Mouse (Mus musculus) neural tube, embryonic 13.5 days (tissue): ENCODE data around the gene Ncam1. TPM values are rescaled to one million over a fixed set of nuclear protein-coding genes. Genes with fewer than 3 reads are reported as not detected.

ENCODE experiments used
- ATAC-seq: fragments of 200-750 bp; cut with Nextera tagmentation; 2 replicates; pipeline ENCODE4 v1.8.0; 2017; ENCODE audit warnings: low read depth, mild to moderate bottlenecking, moderate TSS enrichment, moderate library complexity
- H3K27ac ChIP-seq: fragments of 300-500 bp; sonication (generic); replicated peaks from 2 replicates; pipeline ENCODE4 v1.5.1; 2015; ENCODE audit warnings: moderate library complexity, mild to moderate bottlenecking, inconsistent platforms
- H3K27me3 ChIP-seq: fragments of 300-500 bp; sonication (generic); 2 replicates; pipeline ENCODE4 v1.6.1; 2015; ENCODE audit warnings: mild to moderate bottlenecking, inconsistent platforms
- H3K36me3 ChIP-seq: fragments of 300-500 bp; sonication (generic); 2 replicates; pipeline ENCODE4 v1.6.1; 2015; ENCODE audit warnings: mild to moderate bottlenecking, inconsistent platforms
- H3K4me1 ChIP-seq: fragments of 300-500 bp; sonication (generic); replicated peaks from 2 replicates; pipeline ENCODE4 v1.6.1; 2015; ENCODE audit warnings: inconsistent platforms
- H3K4me2 ChIP-seq: fragments of 300-500 bp; sonication (generic); 2 replicates; pipeline ENCODE4 v1.6.1; 2015; ENCODE audit warnings: inconsistent platforms, mild to moderate bottlenecking, moderate library complexity
- H3K4me3 ChIP-seq: fragments of 300-500 bp; sonication (generic); 2 replicates; pipeline ENCODE4 v1.5.1; 2015; ENCODE audit warnings: mild to moderate bottlenecking, inconsistent platforms
- H3K9ac ChIP-seq: fragments of 300-500 bp; sonication (generic); 2 replicates; pipeline ENCODE4 v1.6.1; 2015; ENCODE audit warnings: moderate library complexity, mild to moderate bottlenecking, inconsistent platforms
- H3K9me3 ChIP-seq: fragments of 300-500 bp; sonication (generic); 2 replicates; pipeline ENCODE4 v1.6.1; 2016; ENCODE audit warnings: inconsistent platforms
- WGBS: fragments of 180-500 bp; shearing (Covaris S2); methylation state at CpG from one replicate; pipeline ENCODE4 v1.1.7; 2015; 5-methylcytosine and 5-hydroxymethylcytosine counted together
- polyA plus RNA-seq: library from polyadenylated mRNA; unstranded; fragments of >200 nt; fragmentation: Nextera tagmentation; extraction: Ambion mirVana; gene quantifications from 2 replicates; pipeline ENCODE4 v1.2.1, GENCODE M21; 2015

Gene Ncam1
- polyA plus RNA-seq, 1 experiment from 2014 or later = 450 TPM

DNA sequence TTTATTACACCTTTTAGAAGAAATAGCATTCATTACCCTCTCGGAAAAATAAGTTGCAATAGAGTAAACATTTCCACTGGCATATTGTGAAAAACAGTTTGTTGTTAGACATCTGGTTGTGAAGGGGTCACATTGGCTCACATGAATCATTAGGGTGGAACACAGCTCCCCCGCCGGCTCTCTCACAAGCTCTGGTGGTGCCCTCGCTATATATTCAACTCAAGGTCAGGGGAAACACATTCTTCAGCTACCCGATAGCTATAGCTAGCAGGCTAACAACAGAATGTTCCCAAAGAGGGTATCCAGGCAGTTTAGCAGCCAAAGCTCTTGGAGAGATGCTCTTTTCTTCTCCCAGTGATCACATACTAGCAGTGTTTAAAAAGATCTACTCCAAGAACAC is 133.4 kb downstream of the Ncam1 start:
- peak overlapping the region; percentile 64; the same call in 1 of the 2 replicates for H3K27ac ChIP-seq
- H3K36me3 ChIP-seq = 0 out of 2 replicates have a peak, but pooled peaks cover 4% of the 10 kb centered on the region
- ATAC-seq = peak; percentile 59; the same call in 1 of the 2 replicates
- H3K9ac ChIP-seq = no peak overlapping the region
- H3K4me2 ChIP-seq = no peak overlapping the region
- no peaks in the 10 kb centered on the region for H3K9me3 ChIP-seq
- WGBS = 11% methylated on average over 5 of the region's 5 CpGs
- H3K27me3 ChIP-seq = no peaks in the 10 kb centered on the region
- peaks cover 44% of the 10 kb centered on the region for H3K4me1 ChIP-seq
- H3K4me3 ChIP-seq = no peak overlapping the region

GRCm38 (mm10) chr9:49663927-49664320 is 134.8 kb downstream of the Ncam1 start:
- no peak overlapping the region for H3K9ac ChIP-seq
- H3K9me3 ChIP-seq = no peaks in the 10 kb centered on the region
- H3K27ac ChIP-seq = no peak overlapping the region
- H3K27me3 ChIP-seq = no peaks in the 10 kb centered on the region
- H3K4me2 ChIP-seq = no peak overlapping the region
- no peak for ATAC-seq
- no peak overlapping the region for H3K4me3 ChIP-seq
- WGBS = 93% methylated on average over 8 of the region's 8 CpGs
- H3K36me3 ChIP-seq = no peaks in the 10 kb centered on the region
- H3K4me1 ChIP-seq = peaks cover 47% of the 10 kb centered on the region

DNA sequence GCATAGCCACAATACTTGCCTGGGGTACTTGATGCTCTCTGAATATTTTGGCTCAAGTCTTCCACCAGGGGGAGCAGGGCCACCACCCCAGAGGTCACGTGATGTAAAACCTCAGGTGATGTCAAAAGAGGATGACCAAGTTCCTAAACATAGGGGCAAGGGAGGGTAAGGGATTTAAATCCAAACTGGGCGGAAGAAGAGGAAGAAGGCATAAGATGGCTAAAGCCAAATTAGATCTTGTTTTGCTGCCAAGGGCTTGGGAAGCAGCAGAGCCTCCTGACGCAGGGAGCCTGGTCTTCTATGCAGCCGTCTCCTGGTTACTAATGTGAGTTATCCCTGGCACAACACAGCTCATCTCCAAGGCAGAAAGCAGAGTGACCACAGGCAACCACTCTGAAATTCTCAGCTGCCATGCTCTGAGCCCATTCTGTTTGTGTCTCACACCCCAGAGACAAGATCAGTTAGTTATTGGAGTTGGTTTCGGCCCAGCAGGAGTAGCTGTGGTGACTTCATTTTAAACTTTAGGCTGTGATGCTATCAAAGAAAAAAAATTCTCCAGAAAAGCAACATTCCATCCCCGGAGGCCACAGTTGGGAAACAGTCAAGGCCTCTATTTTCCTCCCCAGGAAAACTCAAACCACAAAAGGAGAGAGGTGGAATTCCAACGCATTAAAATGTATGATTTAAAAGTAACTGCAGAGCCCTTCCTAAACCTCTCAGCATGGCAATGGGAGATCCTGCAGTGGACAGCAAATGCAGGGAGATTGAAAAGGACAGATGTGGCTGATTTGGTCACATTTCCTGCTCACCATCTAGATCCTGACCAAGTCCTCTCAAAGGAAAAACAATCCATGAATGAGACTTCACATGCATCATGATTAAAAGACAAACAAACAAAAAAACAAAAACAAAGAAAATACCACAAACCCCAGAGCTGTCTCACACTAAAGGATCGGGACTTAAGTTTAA is 135.5 kb downstream of the Ncam1 start:
- peak overlapping the region; percentile 42 for H3K27ac ChIP-seq
- H3K36me3 ChIP-seq = no peaks in the 10 kb centered on the region
- no peak overlapping the region for H3K9ac ChIP-seq
- no peak for ATAC-seq
- H3K4me2 ChIP-seq = no peak overlapping the region
- H3K9me3 ChIP-seq = no peaks in the 10 kb centered on the region
- H3K27me3 ChIP-seq = no peaks in the 10 kb centered on the region
- no peak overlapping the region for H3K4me3 ChIP-seq
- H3K4me1 ChIP-seq = peaks cover 53% of the 10 kb centered on the region
- 78% methylated on average over 8 of the region's 8 CpGs for WGBS

DNA sequence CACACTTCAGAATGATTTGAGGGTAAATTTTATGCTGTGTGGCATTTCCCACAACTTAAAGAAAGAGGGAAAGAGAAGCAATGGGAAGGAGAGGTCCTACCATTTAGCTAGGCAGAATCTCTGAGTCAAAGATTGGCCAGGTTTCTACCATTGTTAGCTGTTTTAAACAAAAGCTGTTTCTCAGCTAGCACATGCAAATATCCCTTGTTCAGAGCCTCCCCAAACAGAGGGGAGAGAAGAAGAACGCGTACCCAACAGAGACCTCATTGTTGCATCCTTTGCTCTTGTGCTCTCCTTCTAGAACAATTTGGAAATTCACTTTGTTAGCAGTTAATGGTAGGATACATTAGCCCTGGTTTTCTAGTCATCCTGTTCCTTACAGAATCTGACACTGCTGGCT is 137.2 kb downstream of the Ncam1 start:
- H3K4me3 ChIP-seq = no peak overlapping the region
- ATAC-seq = no peak
- no peak overlapping the region for H3K27ac ChIP-seq
- H3K4me1 ChIP-seq = peaks cover 57% of the 10 kb centered on the region
- H3K9ac ChIP-seq = no peak overlapping the region
- 70% methylated on average over 2 of the region's 2 CpGs for WGBS
- H3K36me3 ChIP-seq = no peaks in the 10 kb centered on the region
- no peaks in the 10 kb centered on the region for H3K9me3 ChIP-seq
- no peak overlapping the region for H3K4me2 ChIP-seq
- H3K27me3 ChIP-seq = no peaks in the 10 kb centered on the region

DNA sequence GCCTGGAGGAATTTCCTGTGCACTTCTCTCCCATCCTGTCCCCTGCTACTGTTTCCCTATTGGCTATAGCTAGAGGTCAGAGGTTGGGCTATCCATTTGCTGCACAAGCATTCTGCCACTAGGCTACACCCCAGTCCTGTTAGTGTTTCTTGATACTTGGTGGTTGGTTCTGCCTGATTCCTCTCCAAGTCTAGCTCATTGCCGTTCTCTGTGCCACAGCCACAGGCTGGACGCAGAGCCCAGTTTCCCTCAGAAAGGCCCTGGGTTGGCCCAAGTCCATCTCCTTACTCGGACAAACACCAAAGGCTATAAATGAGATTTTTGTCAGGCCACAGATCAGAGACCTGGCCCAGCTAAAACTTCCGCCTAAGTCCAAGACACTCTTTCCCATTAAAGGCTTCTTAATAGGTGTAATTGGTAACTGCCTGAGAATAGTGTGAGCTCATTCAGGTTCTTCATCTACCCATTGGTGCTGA is 140.3 kb downstream of the Ncam1 start:
- H3K9me3 ChIP-seq = no peaks in the 10 kb centered on the region
- H3K27me3 ChIP-seq = no peaks in the 10 kb centered on the region
- no peak overlapping the region for H3K4me3 ChIP-seq
- no peak for ATAC-seq
- no peaks in the 10 kb centered on the region for H3K36me3 ChIP-seq
- peaks cover 49% of the 10 kb centered on the region for H3K4me1 ChIP-seq
- no peak overlapping the region for H3K4me2 ChIP-seq
- H3K9ac ChIP-seq = no peak overlapping the region
- 0 out of 2 replicates have a peak overlapping the region, but pooled peaks have one; percentile 4 for H3K27ac ChIP-seq
- 66% methylated on average over 4 of the region's 4 CpGs for WGBS

GRCm38 (mm10) chr9:49654470-49654869 is 144.3 kb downstream of the Ncam1 start:
- no peaks in the 10 kb centered on the region for H3K9me3 ChIP-seq

GRCm38 (mm10) chr9:49653478-49654245 is 145.1 kb downstream of the Ncam1 start:
- ATAC-seq = no peak
- Histone ChIP-seq H3K9me3 (no peaks in the 10 kb centered on the region), H3K4me2 (no peak overlapping the region), H3K4me3 (no peak overlapping the region), H3K27me3 (no peaks in the 10 kb centered on the region), H3K4me1 (peaks cover 28% of the 10 kb centered on the region), H3K9ac (no peak overlapping the region), H3K36me3 (no peaks in the 10 kb centered on the region; the same call in 1 of the 2 replicates), H3K27ac (no peak overlapping the region)
- 61% methylated on average over 9 of the region's 9 CpGs for WGBS

More at GRCm38 (mm10) chr9:49654470-49654869, 144.3 kb downstream of the Ncam1 start:
- Histone ChIP-seq H3K4me2 (no peak overlapping the region), H3K27me3 (no peaks in the 10 kb centered on the region), H3K4me3 (no peak overlapping the region), H3K36me3 (no peaks in the 10 kb centered on the region; the same call in 1 of the 2 replicates), H3K9ac (no peak overlapping the region), H3K27ac (no peak overlapping the region), H3K4me1 (peaks cover 32% of the 10 kb centered on the region)
- 91% methylated on average over 3 of the region's 3 CpGs for WGBS
- ATAC-seq = no peak

- 89% methylated on average over 2 of the region's 2 CpGs for WGBS
Observed at GRCm38 (mm10) chr9:49644296-49644695, 154.4 kb downstream of the Ncam1 start.

GRCm38 (mm10) chr9:49640764-49641163 is 158.0 kb downstream of the Ncam1 start:
- Histone ChIP-seq H3K9me3 (no peaks in the 10 kb centered on the region), H3K27ac (0 out of 2 replicates have a peak overlapping the region, but pooled peaks have one; percentile 35), H3K9ac (no peak overlapping the region), H3K27me3 (no peaks in the 10 kb centered on the region), H3K4me2 (no peak overlapping the region), H3K4me1 (peaks cover 65% of the 10 kb centered on the region), H3K36me3 (0 out of 2 replicates have a peak, but pooled peaks cover 3% of the 10 kb centered on the region), H3K4me3 (no peak overlapping the region)
- no peak for ATAC-seq
- WGBS = 82% methylated on average over 3 of the region's 3 CpGs

More at GRCm38 (mm10) chr9:49644296-49644695, 154.4 kb downstream of the Ncam1 start:
- Histone ChIP-seq H3K4me3 (no peak overlapping the region), H3K9me3 (no peaks in the 10 kb centered on the region), H3K36me3 (0 out of 2 replicates have a peak, but pooled peaks cover 3% of the 10 kb centered on the region), H3K4me2 (no peak overlapping the region), H3K27ac (no peak overlapping the region), H3K9ac (no peak overlapping the region), H3K27me3 (no peaks in the 10 kb centered on the region), H3K4me1 (peaks cover 42% of the 10 kb centered on the region)
- no peak for ATAC-seq

- no peak overlapping the region for H3K9ac ChIP-seq
- peaks cover 68% of the 10 kb centered on the region for H3K4me1 ChIP-seq
- no peak overlapping the region for H3K4me3 ChIP-seq
- H3K27me3 ChIP-seq = no peaks in the 10 kb centered on the region
- peak overlapping the region; percentile 35 for H3K27ac ChIP-seq
- H3K36me3 ChIP-seq = 0 out of 2 replicates have a peak, but pooled peaks cover 3% of the 10 kb centered on the region
- H3K4me2 ChIP-seq = no peak overlapping the region
- H3K9me3 ChIP-seq = no peaks in the 10 kb centered on the region
- no peak for ATAC-seq
- 34% methylated on average over 8 of the region's 8 CpGs for WGBS
Observed at GRCm38 (mm10) chr9:49640142-49640541, 158.6 kb downstream of the Ncam1 start.

- no peak overlapping the region for H3K27ac ChIP-seq
- no peak overlapping the region for H3K4me3 ChIP-seq
- H3K4me2 ChIP-seq = no peak overlapping the region
- ATAC-seq = no peak
- no peak overlapping the region for H3K9ac ChIP-seq
- H3K36me3 ChIP-seq = 0 out of 2 replicates have a peak, but pooled peaks cover 3% of the 10 kb centered on the region
- H3K4me1 ChIP-seq = peaks cover 74% of the 10 kb centered on the region
- no peaks in the 10 kb centered on the region for H3K27me3 ChIP-seq
- H3K9me3 ChIP-seq = no peaks in the 10 kb centered on the region
Observed at GRCm38 (mm10) chr9:49637955-49638354, 160.8 kb downstream of the Ncam1 start.
